Mouse (Mus musculus): ENCODE data around the gene Col5a1. TPM values are rescaled to one million over a fixed set of nuclear protein-coding genes. Genes with fewer than 3 reads are reported as not detected.

Gene Col5a1
- 30.3 and 31.1 TPM in 2 replicates for total RNA-seq (2012; rRNA removed)
- polyA plus RNA-seq (2012; ENCODE audit: insufficient read depth in 1 of 2, insufficient read length in 2 of 2, low read depth in 1 of 2, low replicate concordance in 2 of 2, missing spikeins in 1 of 2) = 10 to 100 TPM in 1 of 2 experiments, not detected in 1; 75.5 TPM

- no peaks in the 10 kb centered on the region for H3K36me3 ChIP-seq (ENCODE audit: control insufficient read depth in 1 of 2, insufficient read depth in 2 of 2, low read length in 2 of 2)
- H3K79me2 ChIP-seq (ENCODE audit: control insufficient read depth, insufficient read depth, low read length, poor library complexity) = no peaks in the 10 kb centered on the region
- no peak for TF ChIP-seq MAZ (IDR thresholded peaks at IDR 0.05; ENCODE audit: low read depth, low read length)
- no peak for TF ChIP-seq JUND (IDR thresholded peaks at IDR 0.05; ENCODE audit: low read depth, low read length)
- no peak for TF ChIP-seq ZMIZ1 (IDR thresholded peaks at IDR 0.05; ENCODE audit: low read depth, low read length)
- no peak for TF ChIP-seq RCOR1 (IDR thresholded peaks at IDR 0.05; ENCODE audit: low read depth, low read length)
- no peak for TF ChIP-seq TAL1 (IDR thresholded peaks at IDR 0.05; ENCODE audit: low read length)
- TF ChIP-seq GABPA (IDR thresholded peaks at IDR 0.05; ENCODE audit: low read depth, low read length) = no peak
- no peak for TF ChIP-seq TCF12 (IDR thresholded peaks at IDR 0.05; ENCODE audit: low read depth, low read length)
- TF ChIP-seq CHD2 (IDR thresholded peaks at IDR 0.05; ENCODE audit: low read length) = no peak
- H3K9me3 ChIP-seq (replicated peaks; ENCODE audit: insufficient read depth, low read length) = no peaks in the 10 kb centered on the region
- H3K4me1 ChIP-seq (ENCODE audit: control insufficient read depth in 1 of 2, insufficient read depth in 2 of 2, low read length in 2 of 2) = no peaks in the 10 kb centered on the region
- H3K9ac ChIP-seq (ENCODE audit: control insufficient read depth, low read depth, low read length, poor library complexity, severe bottlenecking) = no peak within 1 kb of the TSS
- DNase-seq (ENCODE audit: low read depth, low spot score) = no peak
- no peaks in the 10 kb centered on the region; a peak in 1 of 4 replicates for H3K27me3 ChIP-seq (ENCODE audit: control insufficient read depth in 1 of 2, insufficient read depth in 2 of 2, low read length in 2 of 2)
- H3K27ac ChIP-seq (ENCODE audit: control insufficient read depth, low read depth, low read length) = no peak within 1 kb of the TSS
- no peak within 1 kb of the TSS for H3K4me3 ChIP-seq (ENCODE audit: control insufficient read depth in 1 of 2, insufficient read depth in 1 of 2, low read depth in 2 of 2, low read length in 2 of 2)
These were observed at the start of gene Col5a1 for GRCm38 (mm10) chr2:27886148-27886551. Col5a1 (plus strand) TSS chr2:27886425.

GRCm38 (mm10) chr2:27838112-27838511 lies 48.1 kb upstream of the Col5a1 start:
- H3K36me3 ChIP-seq (ENCODE audit: control insufficient read depth in 1 of 2, insufficient read depth in 2 of 2, low read length in 2 of 2) = no peaks in the 10 kb centered on the region
- H3K9ac ChIP-seq (ENCODE audit: control insufficient read depth, low read depth, low read length, poor library complexity, severe bottlenecking) = no peak overlapping the region
- no peak overlapping the region for H3K27ac ChIP-seq (ENCODE audit: control insufficient read depth, low read depth, low read length)
- no peaks in the 10 kb centered on the region for H3K9me3 ChIP-seq (replicated peaks; ENCODE audit: insufficient read depth, low read length)
- no peak for DNase-seq (ENCODE audit: low read depth, low spot score)
- TF ChIP-seq MAZ (IDR thresholded peaks at IDR 0.05; ENCODE audit: low read depth, low read length) (no peak), USF1 (IDR thresholded peaks at IDR 0.05; ENCODE audit: low read depth, low read length) (no peak)
- no peak overlapping the region for H3K4me3 ChIP-seq (ENCODE audit: control insufficient read depth in 1 of 2, insufficient read depth in 1 of 2, low read depth in 2 of 2, low read length in 2 of 2)
- H3K4me1 ChIP-seq (ENCODE audit: control insufficient read depth in 1 of 2, insufficient read depth in 2 of 2, low read length in 2 of 2) = no peaks in the 10 kb centered on the region
- no peaks in the 10 kb centered on the region for H3K79me2 ChIP-seq (ENCODE audit: control insufficient read depth, insufficient read depth, low read length, poor library complexity)
- H3K27me3 ChIP-seq (ENCODE audit: control insufficient read depth in 1 of 2, insufficient read depth in 2 of 2, low read length in 2 of 2) = peaks cover 12 to 16% of the 10 kb centered on the region in 2 experiments

- no peaks in the 10 kb centered on the region for H3K4me1 ChIP-seq (ENCODE audit: control insufficient read depth in 1 of 2, insufficient read depth in 2 of 2, low read length in 2 of 2)
- DNase-seq (ENCODE audit: low read depth, low spot score) = no peak
- H3K36me3 ChIP-seq (ENCODE audit: control insufficient read depth in 1 of 2, insufficient read depth in 2 of 2, low read length in 2 of 2) = no peaks in the 10 kb centered on the region
- H3K4me3 ChIP-seq (ENCODE audit: control insufficient read depth in 1 of 2, insufficient read depth in 1 of 2, low read depth in 2 of 2, low read length in 2 of 2) = no peak overlapping the region
- H3K27ac ChIP-seq (ENCODE audit: control insufficient read depth, low read depth, low read length) = no peak overlapping the region
- no peak for TF ChIP-seq CHD2 (IDR thresholded peaks at IDR 0.05; ENCODE audit: low read length)
- no peak overlapping the region for H3K9ac ChIP-seq (ENCODE audit: control insufficient read depth, low read depth, low read length, poor library complexity, severe bottlenecking)
- no peaks in the 10 kb centered on the region for H3K9me3 ChIP-seq (replicated peaks; ENCODE audit: insufficient read depth, low read length)
- peaks cover 5 to 9% of the 10 kb centered on the region in 2 experiments for H3K27me3 ChIP-seq (ENCODE audit: control insufficient read depth in 1 of 2, insufficient read depth in 2 of 2, low read length in 2 of 2)
- H3K79me2 ChIP-seq (ENCODE audit: control insufficient read depth, insufficient read depth, low read length, poor library complexity) = no peaks in the 10 kb centered on the region
These were observed 45.3 kb upstream of the Col5a1 start for GRCm38 (mm10) chr2:27840890-27841289.
